Mouse (Mus musculus) liver, adult 2 months (tissue): ENCODE measurements around the gene Pde6c. TPM values are rescaled to one million over a fixed set of nuclear protein-coding genes. Genes with fewer than 3 reads are reported as not detected.

Experiments used
- DNase-seq: peaks from one replicate; pipeline ENCODE4 v3.0.0-alpha.2; 2011; ENCODE audit warnings: low read depth, low spot score; ENCODE audit errors: extremely low read depth
- H3K27ac ChIP-seq: fragments of 200-500 bp; replicated peaks from 2 replicates; pipeline ENCODE4 v1.5.1; 2012; ENCODE audit warnings: low read depth, mild to moderate bottlenecking, control low read depth, inconsistent platforms, low read length; ENCODE audit not compliant: insufficient read depth
- H3K27me3 ChIP-seq: fragments of 200-500 bp; 2 replicates; pipeline ENCODE4 v1.6.1; 2012; ENCODE audit warnings: mild to moderate bottlenecking, moderate library complexity, low read length, inconsistent platforms; ENCODE audit not compliant: control insufficient read depth, insufficient read depth
- H3K36me3 ChIP-seq: fragments of 200-500 bp; 2 replicates; pipeline ENCODE4 v1.6.1; 2012; ENCODE audit warnings: low read length, inconsistent platforms; ENCODE audit not compliant: control insufficient read depth, insufficient read depth
- H3K4me1 ChIP-seq: fragments of 200-500 bp; 2 replicates; pipeline ENCODE4 v1.6.1; 2011; ENCODE audit warnings: low read length; ENCODE audit not compliant: control insufficient read depth, insufficient read depth
- H3K4me3 ChIP-seq: fragments of 200-500 bp; 2 replicates; pipeline ENCODE4 v1.5.1; 2011; ENCODE audit warnings: low read depth, mild to moderate bottlenecking, control low read depth, low read length, moderate library complexity; ENCODE audit not compliant: insufficient read depth
- H3K79me2 ChIP-seq: fragments of 200-500 bp; 2 replicates; pipeline ENCODE4 v1.6.1; 2012; ENCODE audit warnings: inconsistent platforms, mild to moderate bottlenecking, low read length, moderate library complexity; ENCODE audit not compliant: control insufficient read depth, insufficient read depth
- H3K9ac ChIP-seq: fragments of 200-500 bp; 2 replicates; pipeline ENCODE4 v1.6.1; 2012; ENCODE audit warnings: low read depth, mild to moderate bottlenecking, control low read depth, inconsistent platforms, low read length
- CTCF ChIP-seq: fragments of 200-500 bp; IDR thresholded peaks from 2 replicates; pipeline ENCODE4 v1.5.1; 2011; ENCODE audit warnings: low read depth, low read length, control low read depth
- POLR2A ChIP-seq: fragments of 200-500 bp; IDR thresholded peaks from 2 replicates; pipeline ENCODE4 v1.6.1; 2011; ENCODE audit warnings: low read length, control low read depth; ENCODE audit not compliant: insufficient read depth; ENCODE audit errors: extremely low read depth
- WGBS: fragments of 180-500 bp; shearing (Covaris S2); methylation state at CpG from one replicate; pipeline ENCODE4 v1.1.7; 2018; 5-methylcytosine and 5-hydroxymethylcytosine counted together
- polyA plus RNA-seq: library from polyadenylated mRNA; depleted of rRNA; stranded (reverse); fragments of >200 nt; gene quantifications from 2 replicates; pipeline ENCODE4 v1.2.3, GENCODE M21; 2012; rRNA removed
- total RNA-seq: library from RNA; depleted of rRNA; stranded (reverse); fragments of >200 nt; gene quantifications from 2 replicates; pipeline ENCODE4 v1.2.3, GENCODE M21; 2014; rRNA removed

The Pde6c gene
- total and polyA plus RNA-seq, 2 experiments: 0.09 to 2.1 TPM

GRCm38 (mm10) chr19:38232516-38232915 lies 99.9 kb downstream of the Pde6c start:
- Histone ChIP-seq H3K4me3 (no peak overlapping the region), H3K9ac (no peak overlapping the region)

More at GRCm38 (mm10) chr19:38232516-38232915, 99.9 kb downstream of the Pde6c start:
- 65% methylated on average over 4 of the region's 4 CpGs for WGBS
- Histone ChIP-seq H3K4me1 (no peaks in the 10 kb centered on the region), H3K27ac (no peak overlapping the region), H3K79me2 (no peaks in the 10 kb centered on the region), H3K36me3 (no peaks in the 10 kb centered on the region), H3K27me3 (no peaks in the 10 kb centered on the region)
- no peak for DNase-seq
- TF ChIP-seq POLR2A (no peak), CTCF (no peak)

Other genes with a start within 250 kb of the Pde6c start
- 2.1 TPM in 2 replicates for gene Myof, start 89.2 kb upstream of the Pde6c start, total RNA-seq
- 0.48 and 0.60 TPM in 2 replicates for gene Myof, start 89.2 kb upstream of the Pde6c start, polyA plus RNA-seq
- gene Cep55, start 77.8 kb upstream of the Pde6c start, total RNA-seq: 0.18 and 0.60 TPM in 2 replicates
- gene Cep55, start 77.8 kb upstream of the Pde6c start, polyA plus RNA-seq: 0.05 TPM in 1 of 2 replicates, not detected in the other
- 0.09 and 0.13 TPM in 2 replicates for gene Ffar4, start 35.7 kb upstream of the Pde6c start, total RNA-seq
- 0.58 and 0.83 TPM in 2 replicates for gene Ffar4, start 35.7 kb upstream of the Pde6c start, polyA plus RNA-seq
- 2,479 and 2,762 TPM in 2 replicates for gene Rbp4, start 7.5 kb upstream of the Pde6c start, total RNA-seq
- 5,105 and 5,134 TPM in 2 replicates for gene Rbp4, start 7.5 kb upstream of the Pde6c start, polyA plus RNA-seq
- gene Fra10ac1, start 91.4 kb downstream of the Pde6c start, total RNA-seq: 8.2 and 11.9 TPM in 2 replicates
- 4.2 TPM in 2 replicates for gene Fra10ac1, start 91.4 kb downstream of the Pde6c start, polyA plus RNA-seq
- gene Lgi1, start 131.8 kb downstream of the Pde6c start, total RNA-seq: not detected in 2 replicates
- not detected in 2 replicates for gene Lgi1, start 131.8 kb downstream of the Pde6c start, polyA plus RNA-seq